Mouse (Mus musculus) cerebellum, adult 8-10 months (tissue): ENCODE data around the gene Gm9803.
A peak's percentile ranks its signal among the peaks of the same experiment; 100 is the strongest.
"Not testable (repeated sequence)": the region's sequence is repeated elsewhere in the genome, so short reads cannot be mapped to it uniquely, and the experiment has no call there.

Experiments used
- DNase-seq: peaks from one replicate; pipeline ENCODE4 v3.0.0; 2022

Gene Gm9803

DNA sequence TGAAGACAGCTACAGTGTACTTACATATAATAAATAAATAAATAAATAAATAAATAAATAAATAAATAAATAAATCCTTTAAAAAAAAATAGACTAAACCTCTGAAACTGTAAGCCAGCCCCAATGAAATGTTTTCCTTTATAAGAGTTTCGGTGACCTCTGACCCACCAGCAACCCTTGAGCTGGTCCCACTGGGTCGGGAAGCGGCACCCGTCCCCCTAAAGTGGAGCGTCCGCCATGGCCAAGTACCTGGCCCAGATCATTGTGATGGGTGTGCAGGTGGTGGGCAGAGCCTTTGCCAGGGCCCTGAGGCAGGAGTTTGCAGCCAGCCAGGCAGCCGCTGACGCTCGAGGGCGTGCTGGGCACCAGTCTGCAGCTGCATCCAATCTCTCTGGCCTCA, at the start of gene Gm9803:
TSS of gene Gm9803 (plus strand) at position 154 of the 400 bp plus-strand sequence.
- not testable (repeated sequence) for DNase-seq

DNA sequence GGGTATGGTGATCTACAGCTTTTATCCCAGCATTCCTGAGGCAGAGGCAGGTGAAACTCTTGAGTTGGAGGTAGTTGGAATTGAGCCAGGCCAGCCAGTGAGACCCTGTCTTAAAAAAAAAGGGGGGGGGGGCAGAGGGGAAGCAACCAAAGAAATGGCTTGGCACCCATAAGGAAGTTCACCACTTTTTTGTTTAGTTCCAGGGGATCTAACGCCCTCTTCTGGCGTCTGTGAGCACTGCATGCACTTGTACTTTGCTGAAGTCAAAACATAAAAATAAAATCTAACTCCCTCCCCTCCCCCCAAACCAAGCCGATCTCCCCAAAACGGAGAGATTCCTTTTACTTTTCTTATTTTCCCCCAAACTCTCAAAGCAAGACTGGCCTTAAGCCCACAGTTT, 48.5 kb upstream of the Gm9803 start:
- no peak for DNase-seq

DNA sequence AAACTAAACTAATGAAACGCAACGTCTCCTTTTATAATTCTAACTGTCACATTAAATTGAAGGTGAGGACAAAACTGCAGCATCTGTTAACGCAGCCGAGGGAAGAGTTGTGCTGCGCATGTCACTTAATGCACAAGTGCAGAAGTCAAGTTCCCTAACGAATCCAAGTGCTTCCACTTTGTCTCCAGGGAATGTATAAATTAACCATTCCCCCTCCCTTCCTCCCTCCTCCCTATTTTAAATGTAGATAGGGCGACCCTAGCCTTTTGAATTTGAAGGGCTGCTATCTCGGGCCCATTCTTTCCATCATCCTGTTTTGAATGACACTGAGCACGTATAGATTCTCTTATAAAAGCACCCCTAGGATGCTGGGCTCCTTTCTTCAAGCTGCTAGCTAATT, 46.4 kb upstream of the Gm9803 start:
- DNase-seq, result no peak

DNA sequence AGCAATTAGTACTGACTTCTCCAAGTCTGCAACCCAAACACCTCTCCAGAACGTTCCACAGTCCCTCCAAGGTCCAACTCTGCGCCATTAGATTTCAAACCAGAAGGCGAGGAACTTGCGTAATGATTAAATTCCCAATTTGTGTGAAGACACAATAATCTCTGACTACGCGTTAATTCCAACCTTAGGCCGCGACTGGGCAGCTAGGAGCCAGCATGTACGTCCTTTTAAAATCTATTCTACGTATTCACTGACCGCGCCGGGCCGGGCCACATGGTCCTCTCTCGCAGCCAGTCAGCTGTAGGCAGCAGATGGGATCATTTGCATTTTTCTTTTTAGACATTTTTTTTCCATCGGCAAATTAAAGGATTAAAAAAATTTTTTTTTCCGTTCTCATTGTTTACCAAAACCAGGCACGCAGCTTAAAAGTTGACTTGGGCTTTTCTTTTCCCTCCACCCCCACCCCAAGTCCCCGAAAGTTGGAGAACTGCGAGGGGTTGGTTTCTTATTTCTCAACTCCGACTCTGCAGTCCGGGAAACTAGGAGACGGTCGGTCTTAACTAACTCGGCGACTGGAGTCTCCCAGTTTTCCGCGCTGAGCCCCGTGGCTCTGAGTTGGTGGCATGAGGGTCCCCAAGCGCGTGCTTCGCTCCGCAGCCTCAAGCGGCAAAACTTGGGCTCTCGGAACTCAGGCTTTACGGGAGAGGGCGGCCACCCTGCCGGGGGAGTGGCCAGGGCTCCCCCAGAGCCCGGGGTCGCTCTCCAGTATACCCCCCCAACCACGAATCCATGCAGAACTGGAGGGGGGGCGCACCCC, 45.8 kb upstream of the Gm9803 start:
- DNase-seq, result peak; percentile 9

DNA sequence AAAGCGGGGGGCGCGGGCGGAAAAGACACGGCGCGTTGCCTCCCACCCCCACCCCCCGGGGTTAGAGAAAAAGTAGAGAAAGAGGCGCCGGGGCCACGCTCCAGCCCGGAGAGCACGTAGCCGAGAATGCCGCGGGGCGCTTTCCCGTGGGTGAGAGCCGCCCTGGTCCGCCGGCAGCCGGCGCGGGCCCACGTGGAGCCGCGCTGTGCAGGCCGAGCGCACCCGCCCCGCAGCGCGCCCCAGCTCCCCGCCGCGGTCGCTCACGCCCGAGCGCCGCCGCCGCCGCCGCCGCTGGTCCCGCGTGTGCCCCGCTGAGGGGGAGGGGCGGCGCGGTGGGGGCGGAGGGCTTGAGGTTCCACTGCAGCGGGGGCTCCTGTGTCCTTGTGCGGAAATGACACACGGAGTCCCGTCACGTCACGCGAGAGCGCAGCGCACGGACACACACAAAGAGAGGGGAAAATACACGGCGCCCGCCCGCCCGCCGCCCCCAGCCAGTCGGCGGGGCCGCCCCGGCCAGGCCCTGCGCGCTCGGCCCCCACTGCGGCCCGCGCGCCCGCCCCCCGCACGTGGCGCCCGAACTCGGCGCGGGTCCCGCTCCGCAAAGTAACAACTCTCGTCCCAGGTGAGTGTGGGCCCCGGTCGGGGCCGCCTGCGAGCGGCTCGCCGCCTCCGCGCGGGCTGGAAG, 45.0 kb upstream of the Gm9803 start, which contains the start of gene Bend3:
TSS of gene Bend3 (plus strand) at position 81 of the 685 bp plus-strand sequence.
- peak; percentile 45 for DNase-seq

DNA sequence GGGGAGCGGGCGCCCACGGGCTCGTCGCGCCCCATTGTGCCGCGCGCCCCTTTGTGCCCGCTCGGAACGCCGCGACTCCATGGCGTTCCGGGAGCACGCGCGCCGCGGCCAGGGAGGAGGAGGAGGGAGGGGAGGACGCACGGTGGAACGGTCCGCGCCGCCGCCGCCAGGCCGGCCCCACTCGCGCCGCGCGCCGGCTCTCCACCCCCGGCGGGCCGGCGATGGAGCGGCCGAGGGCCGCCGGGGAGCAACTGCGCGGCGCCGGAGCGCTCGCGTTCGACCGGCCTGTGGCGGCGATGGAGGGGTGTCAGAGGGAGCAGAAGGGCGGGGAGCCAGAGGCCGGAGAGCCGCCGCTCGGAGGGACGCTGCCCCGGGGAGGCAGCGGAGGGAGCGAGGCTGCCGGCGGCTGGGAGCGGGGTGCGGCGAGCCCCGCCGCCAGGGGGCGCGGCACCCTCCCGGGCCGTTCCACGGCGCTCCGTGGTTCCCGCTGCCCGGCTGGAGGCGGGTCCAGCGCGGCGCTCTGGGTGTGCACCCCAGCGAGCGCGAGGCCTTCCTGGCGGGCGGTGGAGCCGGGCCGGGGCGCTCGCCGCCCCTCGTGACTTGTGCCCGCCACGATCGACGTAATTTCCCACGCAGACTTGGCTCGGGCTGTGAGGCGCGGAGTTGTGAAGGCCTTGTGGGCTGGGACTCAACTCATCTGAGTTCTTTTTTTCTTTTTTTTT, 44.3 kb upstream of the Gm9803 start:
- DNase-seq, result peak; percentile 68

DNA sequence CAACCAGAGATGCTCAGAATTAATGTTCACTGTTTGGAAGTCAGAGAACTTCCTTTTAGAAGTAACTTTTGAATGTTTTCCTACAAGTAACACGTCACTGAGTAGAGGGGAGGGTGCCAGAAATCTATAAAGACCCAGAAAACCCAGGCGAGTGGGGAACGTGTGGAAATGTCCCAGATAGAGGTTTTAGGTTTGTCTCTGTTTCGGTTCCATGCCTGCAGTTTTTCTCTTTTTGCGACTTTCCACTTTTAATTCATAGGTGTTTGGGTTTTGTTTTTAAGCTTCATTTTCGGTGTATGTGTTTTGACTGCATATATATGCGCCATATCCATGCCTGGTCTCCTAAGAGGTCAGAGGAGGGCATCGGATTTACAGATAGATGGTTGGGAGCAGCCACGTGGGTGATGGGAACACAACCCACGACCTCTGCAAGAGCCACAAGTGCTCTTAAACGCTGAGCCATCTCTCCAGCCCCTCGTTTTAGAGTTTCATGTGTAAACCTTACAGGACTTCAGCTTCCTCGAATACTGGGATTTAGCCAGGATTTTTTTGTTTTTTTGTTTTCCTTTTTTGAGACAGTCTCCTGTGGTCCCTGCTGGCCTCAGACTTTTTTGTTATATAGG, 43.5 kb upstream of the Gm9803 start:
- peak; percentile 4 for DNase-seq

DNA sequence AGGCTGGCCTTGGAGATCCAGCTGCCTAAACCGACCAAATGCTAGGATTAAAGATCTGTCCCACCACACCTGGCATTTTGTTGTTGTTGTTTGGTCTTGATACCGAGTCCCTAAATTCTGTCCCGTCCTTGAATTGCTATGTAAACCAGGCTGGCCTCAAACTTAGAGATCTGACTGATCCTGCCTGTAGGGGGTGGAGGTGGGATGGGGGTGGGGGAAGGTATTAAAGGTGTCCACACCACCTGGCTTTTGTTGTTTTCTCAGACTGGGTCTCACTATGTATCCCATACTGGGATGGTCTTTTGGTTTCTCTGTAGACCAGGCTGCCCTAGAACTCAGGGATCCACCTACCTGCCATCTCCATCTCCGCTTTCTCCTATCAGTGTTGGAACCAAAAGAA, 42.7 kb upstream of the Gm9803 start:
- no peak for DNase-seq

DNA sequence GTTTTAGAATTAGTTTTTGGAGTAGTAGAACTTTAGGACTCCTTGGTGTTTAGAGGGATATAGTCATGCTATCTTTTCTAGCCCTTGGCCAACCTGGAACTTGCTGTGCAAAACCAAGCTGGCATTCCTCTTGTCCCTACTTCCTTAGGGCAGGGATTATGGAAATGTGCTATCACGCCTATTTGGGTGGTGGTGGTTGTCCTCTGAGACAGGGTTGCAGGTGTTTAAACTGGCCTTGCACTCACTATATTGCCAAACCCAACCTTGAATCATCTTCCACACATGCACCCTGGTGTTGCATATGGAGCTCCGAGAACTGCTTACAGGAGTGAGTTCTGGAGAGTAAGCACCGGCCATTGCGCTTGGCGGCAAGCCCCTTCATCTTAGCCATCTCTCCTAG, 41.9 kb upstream of the Gm9803 start:
- no peak for DNase-seq

DNA sequence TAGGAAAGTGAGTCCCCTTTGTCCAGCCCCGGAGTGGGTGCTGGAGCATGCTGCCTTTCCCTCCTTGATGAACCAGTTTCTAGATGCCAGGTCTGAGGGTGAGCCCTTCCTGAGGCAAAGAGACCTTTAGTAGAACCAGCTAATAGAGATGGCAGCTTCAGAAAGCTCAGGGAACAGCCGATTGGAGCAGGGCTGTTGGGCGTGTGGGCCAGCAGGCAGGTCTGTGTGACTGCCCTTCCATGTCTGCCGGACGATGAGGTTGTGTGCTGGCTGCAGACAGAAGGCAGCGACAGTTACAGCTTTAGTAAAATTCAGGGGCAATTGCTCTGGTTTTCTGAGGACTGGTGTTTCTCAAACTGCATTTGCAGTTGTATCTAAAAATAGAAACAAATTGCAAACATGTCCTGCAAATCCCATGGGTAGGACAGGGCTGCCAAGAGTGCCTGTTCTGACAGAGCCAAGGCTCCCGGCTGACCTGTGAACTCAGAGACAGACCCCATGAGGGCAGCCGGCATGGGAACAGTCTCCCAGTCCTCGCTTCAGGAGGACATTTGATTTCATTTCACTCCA, 40.4 kb upstream of the Gm9803 start:
- DNase-seq, result no peak

DNA sequence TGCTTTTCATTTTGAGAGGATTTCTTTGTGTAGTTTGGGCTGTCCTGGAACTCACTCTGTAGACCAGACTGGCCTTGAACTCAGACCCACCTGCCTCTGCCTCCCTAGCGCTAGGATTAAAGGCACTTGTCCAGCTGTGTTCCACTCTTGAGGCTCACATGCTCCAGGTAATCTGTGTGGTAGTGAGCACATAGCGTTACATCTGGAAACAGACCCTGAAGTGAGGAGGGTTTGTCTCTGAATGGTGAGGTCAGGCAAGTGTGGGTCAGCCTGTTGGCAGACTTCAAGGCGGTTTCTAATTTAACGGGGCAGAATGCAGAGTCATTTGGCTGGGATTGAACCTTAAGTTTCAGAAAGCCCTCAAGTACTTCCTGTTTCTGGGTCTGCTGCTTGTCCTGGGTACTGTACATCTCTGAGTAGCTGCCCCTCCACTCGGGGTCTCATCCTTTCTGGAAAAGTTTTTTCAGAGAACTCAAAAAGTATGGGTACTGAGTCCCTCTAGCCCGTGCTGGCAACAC, 38.1 kb upstream of the Gm9803 start:
- DNase-seq, result no peak

DNA sequence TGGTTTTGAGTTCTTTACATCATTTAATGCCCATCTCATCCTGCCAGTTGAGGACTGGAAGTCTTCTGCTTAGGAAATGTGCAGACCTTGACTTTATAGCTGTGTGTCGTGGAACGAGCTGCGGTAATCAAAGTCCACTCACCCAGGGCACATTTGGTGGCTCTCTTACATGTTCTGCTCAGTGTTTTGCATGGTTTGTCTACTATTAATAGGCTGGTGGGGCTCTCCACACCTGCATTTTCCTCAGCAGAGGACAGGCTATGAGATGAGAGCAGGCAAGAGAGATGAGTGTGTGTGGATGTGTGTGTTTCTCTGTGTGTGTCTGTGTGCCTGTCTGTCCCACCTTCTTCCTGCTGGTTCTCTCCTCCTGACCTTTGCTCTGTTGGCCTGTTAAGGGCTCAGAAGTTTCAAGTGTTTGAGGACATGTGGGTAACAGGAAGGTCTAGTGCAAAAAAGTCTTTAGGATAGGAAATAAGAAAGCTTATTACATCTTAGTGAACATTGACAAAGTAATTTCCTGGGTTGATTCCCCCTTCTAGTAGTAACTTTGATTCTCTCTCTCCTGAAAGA, 36.4 kb upstream of the Gm9803 start:
- DNase-seq, result no peak

DNA sequence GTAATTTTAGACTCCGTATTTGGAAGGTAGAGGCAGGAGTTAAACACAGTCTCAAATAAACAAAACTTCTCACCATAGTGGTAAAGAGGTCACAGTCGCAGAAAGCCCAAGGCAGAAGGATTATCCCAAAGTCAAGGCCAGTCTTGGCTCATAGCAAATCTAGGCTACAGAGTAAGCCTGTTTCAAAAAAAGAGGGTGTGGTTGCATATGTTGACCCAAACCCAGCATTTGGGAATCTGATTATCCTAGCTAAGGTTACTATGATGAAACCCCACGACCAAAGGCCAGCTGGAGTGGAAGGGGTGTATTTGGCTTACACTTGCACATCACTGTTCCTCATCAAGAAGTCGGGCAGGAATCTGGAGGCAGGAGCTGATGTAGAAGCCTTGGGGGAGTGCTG, 35.6 kb upstream of the Gm9803 start:
- DNase-seq, result no peak

DNA sequence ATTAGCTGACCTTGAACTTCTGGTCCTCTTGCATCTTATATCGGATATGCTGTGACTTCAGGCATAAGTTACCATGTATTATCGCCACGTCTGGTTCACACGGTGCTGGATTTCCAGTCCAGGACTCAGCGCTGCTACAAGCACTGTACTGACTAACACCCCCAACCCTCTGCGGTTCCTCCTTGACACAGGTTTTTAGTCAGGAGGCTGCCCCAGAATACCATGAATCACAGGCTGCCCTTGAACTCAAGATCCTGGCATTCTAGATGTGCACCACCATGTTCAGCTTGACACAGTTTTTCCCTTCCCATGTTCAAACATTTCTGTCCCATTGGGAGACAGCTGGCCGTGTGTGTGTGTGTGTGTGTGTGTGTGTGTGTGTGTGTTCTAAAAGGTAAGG, 34.7 kb upstream of the Gm9803 start:
- no peak for DNase-seq

DNA sequence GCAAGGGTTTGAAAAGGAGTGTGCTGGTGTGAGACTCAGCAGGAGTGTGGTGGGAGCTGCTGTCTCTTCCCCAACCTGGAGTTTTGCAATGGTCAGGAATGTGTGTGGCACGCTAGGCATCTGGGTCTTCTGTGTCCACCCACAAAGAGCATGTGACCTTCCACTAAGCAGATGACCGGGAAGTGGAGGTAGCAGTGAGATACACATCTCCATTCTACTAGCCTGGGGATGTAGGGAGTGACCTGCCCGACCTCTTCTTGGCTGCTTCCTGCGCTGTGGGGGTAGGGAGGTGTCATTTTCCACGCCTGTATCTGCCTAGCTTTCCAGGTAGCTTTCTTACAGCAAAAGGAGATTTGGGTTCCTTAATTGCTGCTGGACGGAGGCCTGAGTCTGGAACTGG, 34.3 kb upstream of the Gm9803 start:
- DNase-seq, result no peak

DNA sequence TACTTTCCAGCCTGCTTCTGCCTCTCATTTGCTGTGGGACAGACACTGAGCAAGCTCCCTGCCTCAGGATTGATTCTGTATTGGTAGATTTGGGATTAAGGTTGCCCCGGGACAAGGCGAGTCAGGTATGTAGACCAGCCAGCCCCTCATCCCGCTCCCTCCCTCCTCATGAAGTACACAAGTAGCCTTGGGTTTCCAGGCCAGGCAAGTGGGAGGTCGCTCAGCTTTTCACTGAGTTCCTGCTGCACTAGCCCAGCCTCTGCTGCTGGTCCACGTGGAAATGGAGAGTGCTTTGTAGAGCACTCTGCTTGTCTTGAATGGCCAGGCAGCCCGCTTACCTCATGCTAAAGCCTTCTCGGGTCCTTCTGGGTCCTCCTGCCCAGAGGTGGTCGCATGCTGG, 33.9 kb upstream of the Gm9803 start:
- no peak for DNase-seq

DNA sequence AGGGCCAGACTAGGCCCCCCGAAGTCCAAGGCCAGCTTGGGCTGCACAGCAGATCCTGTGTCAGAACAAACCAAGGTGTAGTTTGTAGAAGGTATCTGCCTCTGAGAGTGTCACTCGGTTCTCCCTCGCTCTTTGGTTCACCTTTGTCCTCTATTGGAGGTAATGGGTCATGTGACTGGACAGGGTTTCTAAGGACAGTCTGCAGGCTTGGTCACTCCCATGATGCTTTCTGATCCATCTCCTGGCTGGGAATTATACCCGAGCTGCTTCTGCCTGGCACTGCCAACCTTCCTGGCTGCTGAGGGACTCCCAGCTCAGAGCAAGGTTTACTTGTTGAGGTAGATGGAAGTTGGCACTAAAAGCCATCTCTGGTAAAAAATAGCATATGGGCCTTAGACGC, 33.0 kb upstream of the Gm9803 start:
- no peak for DNase-seq

DNA sequence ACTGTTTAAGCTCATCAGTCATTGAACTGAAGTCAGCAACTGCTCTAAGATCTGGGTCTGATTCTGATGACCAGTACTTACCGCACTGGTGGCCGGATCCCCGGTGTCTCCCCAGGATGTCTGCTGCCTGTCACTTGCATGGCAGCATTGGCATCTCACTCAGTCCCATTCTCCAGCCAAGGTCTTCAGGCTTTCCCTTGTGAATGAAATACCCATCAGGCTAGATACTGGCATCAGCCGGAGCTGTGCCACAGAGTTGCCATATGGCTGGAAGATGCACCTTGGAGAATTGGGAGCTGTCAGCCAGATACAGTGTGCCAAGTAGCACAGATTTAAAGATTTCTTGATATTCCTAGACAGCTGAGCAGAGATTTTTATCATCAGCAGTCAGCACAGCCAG, 21.3 kb upstream of the Gm9803 start:
- peak; percentile 20 for DNase-seq

DNA sequence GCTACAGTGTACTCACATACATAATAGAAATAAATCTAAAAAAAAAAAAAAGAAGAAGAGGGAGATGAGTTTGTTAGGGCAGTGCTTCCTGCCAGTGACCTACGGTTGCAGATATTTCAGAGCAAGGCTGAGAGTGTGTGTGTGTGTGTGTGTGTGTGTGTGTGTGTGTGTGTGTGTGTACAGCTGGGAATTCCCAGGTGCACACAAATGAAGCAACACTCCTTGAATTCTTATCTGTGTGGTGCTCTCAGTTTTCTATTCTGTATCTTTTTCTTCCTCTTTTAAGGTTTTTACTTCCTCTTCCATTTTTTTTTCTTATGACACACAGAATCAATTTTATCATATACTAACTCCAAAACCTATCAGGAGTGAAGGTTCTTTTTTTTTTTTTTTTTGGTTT, 19.6 kb upstream of the Gm9803 start:
- DNase-seq, result no peak

DNA sequence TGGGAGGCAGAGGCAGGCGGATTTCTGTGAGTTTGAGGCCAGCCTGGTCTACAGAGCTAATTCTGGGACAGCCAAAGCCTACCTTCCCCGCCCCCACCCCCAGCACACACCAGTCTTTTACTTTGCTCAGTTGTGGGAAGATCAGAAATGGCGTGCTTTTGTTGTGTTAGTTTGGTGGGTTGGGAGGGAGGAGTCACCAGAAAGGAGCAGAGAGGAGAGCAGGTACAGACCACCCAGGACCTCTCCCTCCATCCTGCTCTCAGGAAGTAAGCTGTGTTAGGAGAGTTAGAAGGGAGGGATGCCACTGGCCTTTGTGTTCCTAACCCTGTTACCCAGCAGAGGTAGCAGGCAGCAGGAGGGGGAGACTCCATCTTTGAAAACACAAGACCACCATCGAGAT, 16.8 kb upstream of the Gm9803 start:
- no peak for DNase-seq

DNA sequence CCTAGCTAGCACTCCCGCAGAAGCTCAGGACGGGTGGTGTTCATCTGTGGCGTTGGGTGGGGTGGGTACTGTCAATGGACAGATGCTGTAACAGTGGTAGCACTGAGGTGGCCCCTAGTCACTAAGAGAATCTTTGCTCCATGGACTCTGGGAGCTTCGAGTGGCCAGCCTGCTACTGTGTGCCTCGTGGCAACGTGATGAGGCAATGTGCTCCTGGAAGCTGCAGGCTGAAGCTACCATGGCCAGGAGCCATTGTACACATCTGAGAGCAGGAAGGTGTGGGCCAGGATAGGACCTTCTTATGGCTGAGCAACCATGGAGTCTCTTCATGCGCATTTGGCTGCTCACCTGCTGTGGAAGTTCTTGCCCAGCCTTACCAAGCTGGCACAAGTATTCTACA, 14.7 kb upstream of the Gm9803 start:
- DNase-seq, result no peak

DNA sequence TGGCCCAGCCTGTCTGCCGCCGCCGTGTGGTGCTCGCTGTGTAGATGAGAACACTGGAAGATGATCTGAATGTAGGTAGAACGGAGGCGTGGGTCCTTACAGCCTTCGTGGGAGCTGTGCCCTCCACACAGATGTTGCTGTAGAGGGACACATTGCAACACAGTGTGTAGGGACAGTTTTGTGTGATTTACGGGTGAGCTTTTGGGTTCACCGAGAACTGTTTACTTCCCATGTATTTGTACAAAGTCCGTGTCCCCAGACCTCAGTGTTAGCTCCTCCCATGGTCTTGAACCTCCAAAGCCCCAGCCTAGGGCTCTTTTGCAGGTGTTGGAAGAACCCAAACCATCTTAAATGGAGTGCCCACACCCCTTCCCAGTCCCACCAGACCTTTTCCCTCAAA, 10.9 kb upstream of the Gm9803 start:
- DNase-seq, result no peak
